Mouse (Mus musculus) heart, embryonic 14.5 days (tissue): ENCODE measurements around the gene Slc13a1. TPM values are rescaled to one million over a fixed set of nuclear protein-coding genes. Genes with fewer than 3 reads are reported as not detected.

ENCODE experiments used
- ATAC-seq: fragments of 200-750 bp; cut with Nextera tagmentation; 2 replicates; pipeline ENCODE4 v1.8.0; 2017; ENCODE audit warnings: low read depth, moderate TSS enrichment; ENCODE audit not compliant: insufficient number of reproducible peaks, insufficient read depth, low FRiP score
- H3K27ac ChIP-seq, 2 experiments: fragments of 200-500 bp in 1 of 2; fragments of 300-500 bp in 1 of 2; sonication (generic) in 1 of 2; replicated peaks in 1 of 2; 2 replicates each; pipeline ENCODE4 v1.5.1; 2012 to 2014; ENCODE audit warnings: low read depth in 2 of 2, low read length in 2 of 2, control low read depth in 1 of 2, mild to moderate bottlenecking in 1 of 2, mixed read lengths in 1 of 2; ENCODE audit not compliant: control insufficient read depth in 1 of 2, insufficient read depth in 1 of 2
- H3K27me3 ChIP-seq: fragments of 300-500 bp; sonication (generic); 2 replicates; pipeline ENCODE4 v1.6.1; 2014; ENCODE audit warnings: mild to moderate bottlenecking, low read length, control low read depth; ENCODE audit not compliant: control insufficient read depth, insufficient read depth
- H3K36me3 ChIP-seq: fragments of 300-500 bp; sonication (generic); 2 replicates; pipeline ENCODE4 v1.6.1; 2014; ENCODE audit warnings: mild to moderate bottlenecking, control low read depth, low read length, mixed read lengths; ENCODE audit not compliant: control insufficient read depth, insufficient read depth
- H3K4me1 ChIP-seq, 2 experiments: fragments of 200-500 bp in 1 of 2; fragments of 300-500 bp in 1 of 2; sonication (generic) in 1 of 2; 2 replicates each; pipeline ENCODE4 v1.6.1; 2012 to 2014; ENCODE audit warnings: low read length in 2 of 2, control low read depth in 1 of 2, mixed read lengths in 1 of 2; ENCODE audit not compliant: control insufficient read depth in 2 of 2, insufficient read depth in 2 of 2
- H3K4me2 ChIP-seq: fragments of 300-500 bp; sonication (generic); 2 replicates; pipeline ENCODE4 v1.6.1; 2014; ENCODE audit warnings: mild to moderate bottlenecking, low read length
- H3K4me3 ChIP-seq, 2 experiments: fragments of 200-500 bp in 1 of 2; fragments of 300-500 bp in 1 of 2; sonication (generic) in 1 of 2; 2 replicates each; pipeline ENCODE4 v1.5.1; 2012 to 2014; ENCODE audit warnings: low read length in 2 of 2, mild to moderate bottlenecking in 2 of 2, control low read depth in 1 of 2, low read depth in 1 of 2, moderate library complexity in 1 of 2; ENCODE audit not compliant: control insufficient read depth in 1 of 2, insufficient read depth in 1 of 2
- H3K9ac ChIP-seq: fragments of 300-500 bp; sonication (generic); 2 replicates; pipeline ENCODE4 v1.6.1; 2014; ENCODE audit warnings: mild to moderate bottlenecking, low read length
- H3K9me3 ChIP-seq: fragments of 300-500 bp; sonication (generic); 2 replicates; pipeline ENCODE4 v1.6.1; 2016; ENCODE audit warnings: low read length, control low read depth; ENCODE audit not compliant: control insufficient read depth
- WGBS: fragments of 180-500 bp; shearing (Covaris S2); extraction: QIAGEN DNeasy Blood & Tissue Kit; methylation state at CpG from one replicate; pipeline ENCODE4 v1.1.7; 2014; 5-methylcytosine and 5-hydroxymethylcytosine counted together
- polyA plus RNA-seq: library from polyadenylated mRNA; unstranded; fragments of >200 nt; fragmentation: Nextera tagmentation; extraction: Ambion mirVana; gene quantifications from 2 replicates; pipeline ENCODE4 v1.2.1, GENCODE M21; 2014

Slc13a1 gene
- polyA plus RNA-seq, 1 experiment from 2014 or later: not detected

DNA sequence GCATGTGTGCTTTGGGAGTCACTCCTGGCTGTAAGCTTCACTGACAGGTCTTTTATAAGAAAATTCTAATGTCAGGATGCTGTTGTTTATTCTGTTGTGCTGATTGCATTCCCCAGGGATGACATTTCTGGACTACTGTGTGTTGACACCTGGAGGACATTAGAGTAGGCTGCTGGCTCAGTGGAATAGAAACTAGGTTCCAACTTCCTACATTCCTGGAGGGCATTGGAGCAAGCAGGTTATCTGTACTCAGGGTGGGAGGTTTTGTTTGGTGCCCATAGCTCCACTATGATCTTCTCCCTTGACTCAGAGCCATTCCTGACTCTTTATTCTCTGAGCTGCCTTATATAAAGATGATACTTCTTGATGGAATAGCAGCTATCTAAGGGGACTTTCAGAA lies 45.3 kb downstream of the Slc13a1 start:
- Histone ChIP-seq H3K4me1 (no peaks in the 10 kb centered on the region), H3K36me3 (no peaks in the 10 kb centered on the region), H3K9ac (no peak overlapping the region), H3K4me2 (no peak overlapping the region), H3K9me3 (no peaks in the 10 kb centered on the region), H3K27ac (no peak overlapping the region), H3K27me3 (no peaks in the 10 kb centered on the region), H3K4me3 (no peak overlapping the region)
- ATAC-seq: no peak

DNA sequence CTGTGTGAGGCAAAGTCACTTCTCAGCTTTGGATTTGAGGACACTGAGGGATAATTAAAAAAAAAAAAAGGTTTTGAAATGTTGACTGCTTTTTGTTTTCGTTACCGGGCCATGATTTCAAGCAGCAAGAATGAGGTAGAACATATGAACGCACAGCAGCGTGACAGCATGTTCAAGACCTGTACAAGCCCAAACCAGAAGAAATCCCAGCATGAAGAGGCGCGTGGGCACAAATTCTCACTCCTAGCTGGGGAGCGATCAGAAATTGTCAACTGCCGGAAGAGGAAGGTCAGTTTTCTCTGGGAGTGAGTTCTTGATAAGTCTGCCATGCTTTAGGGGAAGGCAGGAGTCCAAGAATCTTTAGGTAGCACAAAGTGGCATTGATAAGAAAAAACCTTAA lies 56.3 kb downstream of the Slc13a1 start:
- H3K27ac ChIP-seq: no peak overlapping the region
- H3K4me2 ChIP-seq: no peak overlapping the region
- no peaks in the 10 kb centered on the region for H3K4me1 ChIP-seq
- H3K4me3 ChIP-seq: no peak overlapping the region
- H3K9ac ChIP-seq: no peak overlapping the region
- no peak for ATAC-seq
- no peaks in the 10 kb centered on the region for H3K27me3 ChIP-seq
- H3K9me3 ChIP-seq: no peaks in the 10 kb centered on the region
- 85% methylated on average over 8 of the region's 8 CpGs for WGBS
- H3K36me3 ChIP-seq: no peaks in the 10 kb centered on the region

DNA sequence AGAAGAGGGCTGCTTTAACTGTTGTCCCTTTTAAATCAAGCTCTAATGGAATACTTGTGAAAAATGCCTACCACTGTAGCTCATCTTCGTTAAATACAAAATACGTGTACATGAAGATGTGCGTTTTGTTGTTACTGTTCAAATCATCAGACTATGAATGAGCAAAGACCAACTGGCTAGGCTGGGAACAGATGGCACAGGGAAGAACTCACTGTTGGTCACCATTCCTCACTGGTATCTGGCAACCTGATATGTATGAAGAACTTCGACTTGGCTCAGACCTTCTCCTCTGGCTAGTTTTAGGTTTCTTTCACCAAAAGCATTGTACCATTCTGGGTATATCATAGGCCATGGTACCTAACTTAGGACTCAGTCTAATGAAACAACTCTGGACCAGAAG lies 59.4 kb downstream of the Slc13a1 start:
- Histone ChIP-seq H3K9me3 (no peaks in the 10 kb centered on the region), H3K9ac (no peak overlapping the region), H3K27me3 (no peaks in the 10 kb centered on the region), H3K27ac (no peak overlapping the region), H3K4me3 (no peak overlapping the region), H3K4me2 (no peak overlapping the region), H3K4me1 (no peaks in the 10 kb centered on the region), H3K36me3 (no peaks in the 10 kb centered on the region)
- ATAC-seq: no peak
- WGBS: 91% methylated on average over 4 of the region's 4 CpGs

- H3K9ac ChIP-seq: no peak overlapping the region
- H3K9me3 ChIP-seq: no peaks in the 10 kb centered on the region
- WGBS: 49% methylated on average over 3 of the region's 3 CpGs
- H3K36me3 ChIP-seq: no peaks in the 10 kb centered on the region
- H3K4me2 ChIP-seq: no peak overlapping the region
- H3K4me3 ChIP-seq: no peak overlapping the region
- no peak overlapping the region for H3K27ac ChIP-seq
- H3K4me1 ChIP-seq: no peaks in the 10 kb centered on the region
- no peaks in the 10 kb centered on the region for H3K27me3 ChIP-seq
- no peak for ATAC-seq
Measured at GRCm38 (mm10) chr6:24106157-24106556, 61.7 kb downstream of the Slc13a1 start.

DNA sequence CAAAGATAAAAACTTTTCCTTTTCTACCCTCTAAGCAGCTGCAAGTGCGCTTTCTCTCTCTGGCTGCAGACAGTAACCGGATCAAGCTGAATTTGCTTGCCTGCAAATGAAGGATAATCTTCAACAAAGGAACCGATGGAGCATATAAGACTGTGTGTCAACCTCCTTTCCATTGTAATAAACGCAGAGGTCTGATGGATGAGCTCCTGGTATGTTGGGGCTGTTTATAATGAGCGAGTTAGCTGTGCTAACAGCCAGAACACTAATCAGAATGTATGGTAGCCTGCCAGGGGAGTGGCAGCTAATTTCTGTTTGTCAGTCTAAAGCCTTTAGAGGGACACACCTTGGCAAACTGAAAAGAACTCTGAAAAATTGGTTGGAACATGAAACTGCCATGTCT lies 62.2 kb downstream of the Slc13a1 start:
- 71% methylated on average over 5 of the region's 5 CpGs for WGBS
- no peak for ATAC-seq
- H3K27me3 ChIP-seq: no peaks in the 10 kb centered on the region
- no peak overlapping the region for H3K4me2 ChIP-seq
- no peak overlapping the region for H3K9ac ChIP-seq
- H3K9me3 ChIP-seq: no peaks in the 10 kb centered on the region
- H3K36me3 ChIP-seq: no peaks in the 10 kb centered on the region
- H3K4me1 ChIP-seq: no peaks in the 10 kb centered on the region
- H3K27ac ChIP-seq: no peak overlapping the region
- H3K4me3 ChIP-seq: no peak overlapping the region

GRCm38 (mm10) chr6:24101281-24101680 lies 66.6 kb downstream of the Slc13a1 start:
- no peaks in the 10 kb centered on the region for H3K4me1 ChIP-seq
- H3K36me3 ChIP-seq: no peaks in the 10 kb centered on the region
- 66% methylated on average over 1 of the region's 1 CpGs for WGBS
- no peaks in the 10 kb centered on the region for H3K9me3 ChIP-seq
- no peak overlapping the region for H3K9ac ChIP-seq
- no peak overlapping the region for H3K4me2 ChIP-seq
- no peaks in the 10 kb centered on the region for H3K27me3 ChIP-seq
- ATAC-seq: no peak
- H3K27ac ChIP-seq: no peak overlapping the region
- no peak overlapping the region for H3K4me3 ChIP-seq

DNA sequence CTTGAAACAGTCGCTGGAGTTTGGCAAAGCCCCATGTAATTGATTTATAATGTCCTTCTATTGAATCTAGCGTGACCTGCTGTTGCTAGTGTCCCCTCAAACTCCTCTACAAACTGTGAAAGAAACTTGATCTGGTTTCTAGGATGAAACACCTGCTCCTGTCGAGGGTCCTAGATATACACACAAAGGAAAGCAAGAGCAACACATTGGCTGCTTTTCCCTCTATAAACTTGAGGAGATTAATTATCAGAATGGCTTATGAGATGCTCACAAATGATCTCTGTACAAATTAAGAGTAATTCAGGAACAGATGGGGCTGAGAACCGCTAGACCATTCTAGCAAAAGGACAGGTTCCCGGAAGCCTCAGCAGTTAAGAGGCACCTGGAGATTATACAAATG lies 67.2 kb downstream of the Slc13a1 start:
- H3K36me3 ChIP-seq: no peaks in the 10 kb centered on the region
- H3K4me1 ChIP-seq: no peaks in the 10 kb centered on the region
- 65% methylated on average over 5 of the region's 5 CpGs for WGBS
- H3K9ac ChIP-seq: no peak overlapping the region
- H3K9me3 ChIP-seq: no peaks in the 10 kb centered on the region
- H3K27ac ChIP-seq: no peak overlapping the region
- no peak overlapping the region for H3K4me3 ChIP-seq
- no peak for ATAC-seq
- H3K27me3 ChIP-seq: no peaks in the 10 kb centered on the region
- H3K4me2 ChIP-seq: no peak overlapping the region

GRCm38 (mm10) chr6:24097400-24097799 lies 70.5 kb downstream of the Slc13a1 start:
- H3K27me3 ChIP-seq: no peaks in the 10 kb centered on the region
- no peak overlapping the region for H3K27ac ChIP-seq
- no peaks in the 10 kb centered on the region for H3K4me1 ChIP-seq
- H3K4me2 ChIP-seq: no peak overlapping the region
- no peak overlapping the region for H3K9ac ChIP-seq
- no peaks in the 10 kb centered on the region for H3K9me3 ChIP-seq
- ATAC-seq: no peak
- H3K4me3 ChIP-seq: no peak overlapping the region
- no peaks in the 10 kb centered on the region for H3K36me3 ChIP-seq
